In the genomic region with DNA sequence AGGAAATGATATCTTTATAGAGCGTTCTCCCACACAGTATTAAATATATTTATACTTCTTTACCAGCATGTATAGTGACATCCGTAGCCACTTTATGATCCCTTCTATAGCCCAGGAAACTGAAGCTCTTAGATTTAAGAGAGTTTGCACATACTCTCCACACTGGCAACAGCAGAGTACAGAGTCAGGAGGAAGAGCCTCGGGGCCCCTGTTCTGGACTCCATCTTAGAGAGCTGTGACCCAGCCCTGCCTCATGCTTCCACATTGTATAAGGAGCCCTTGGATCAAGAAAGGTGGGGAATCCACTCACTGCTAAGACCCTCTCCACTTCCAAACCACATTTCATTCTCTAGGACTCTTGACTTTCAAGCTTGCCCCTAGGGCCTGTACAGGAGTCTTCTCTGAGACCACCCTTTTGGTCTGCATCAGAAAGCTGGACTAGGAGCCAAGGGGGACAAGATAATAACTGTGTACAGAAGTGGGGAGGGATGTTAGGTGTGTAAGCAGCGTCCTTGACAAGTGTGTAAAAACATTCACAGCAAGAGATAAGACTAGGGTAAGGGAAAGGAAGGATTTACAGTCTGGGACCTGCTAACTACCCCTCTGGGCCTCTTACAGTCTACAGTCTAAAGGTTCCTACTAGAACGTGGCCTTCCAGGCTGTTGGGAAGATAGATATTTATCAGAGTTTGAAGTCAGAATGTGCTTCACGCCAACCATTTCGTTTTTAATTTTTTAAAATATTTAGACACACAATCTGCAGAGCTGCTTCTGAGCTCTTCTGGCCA, we compare ENCODE assay signal across 11 mouse cellular contexts.
DNase-seq lines count a peak whose midpoint lies in the region; ATAC-seq and TF ChIP-seq lines count a peak whose summit lies in the region.
"Had no signal": no experiment of that assay in that cellular context is flagged by ENCODE, and none has a peak within 500 bp of the region (broad histone marks: within the 10 kb centered on the region; RNA-seq: fewer than 3 reads in every experiment).

No protein-coding gene starts in this region.

- H3K36me3 ChIP-seq in forebrain, embryonic 13.5 days (ENCODE audit: poor library complexity, severe bottlenecking): no peaks in the 10 kb centered on the region
- no peaks in the 10 kb centered on the region for H3K36me3 ChIP-seq in hindbrain, embryonic 15.5 days
- no peaks in the 10 kb centered on the region for H3K36me3 ChIP-seq in midbrain, embryonic 13.5 days

- no peaks in the 10 kb centered on the region for H3K27me3 ChIP-seq in forebrain, embryonic 13.5 days
- H3K27me3 ChIP-seq in hindbrain, embryonic 15.5 days: no peaks in the 10 kb centered on the region
- no peaks in the 10 kb centered on the region for H3K27me3 ChIP-seq in midbrain, embryonic 13.5 days

- no peak for ATAC-seq in forebrain, embryonic 13.5 days
- ATAC-seq in hindbrain, embryonic 15.5 days (ENCODE audit: low FRiP score, low read depth): no peak
- no peak for ATAC-seq in midbrain, embryonic 13.5 days

- no peak overlapping the region for H3K4me3 ChIP-seq in cortical plate, adult 2 months (ENCODE audit: insufficient read depth, low read length)
- no peak overlapping the region for H3K4me3 ChIP-seq in forebrain, embryonic 13.5 days
- no peak overlapping the region for H3K4me3 ChIP-seq in hindbrain, embryonic 15.5 days
- H3K4me3 ChIP-seq in midbrain, embryonic 13.5 days (replicated peaks): no peak overlapping the region
- H3K4me3 ChIP-seq: heart, adult 2 months had no signal

- H3K27ac ChIP-seq in cortical plate, adult 2 months (ENCODE audit: insufficient read depth, low read length): peak overlapping the region; percentile 65; the same call in 1 of the 2 replicates
- H3K27ac ChIP-seq in forebrain, embryonic 13.5 days: peak overlapping the region; percentile 92
- peak overlapping the region; percentile 97 for H3K27ac ChIP-seq in hindbrain, embryonic 15.5 days (replicated peaks)
- peak overlapping the region; percentile 98 for H3K27ac ChIP-seq in midbrain, embryonic 13.5 days
- H3K27ac ChIP-seq: heart, adult 2 months had no signal

- H3K4me2 ChIP-seq in forebrain, embryonic 13.5 days: no peak overlapping the region
- no peak overlapping the region for H3K4me2 ChIP-seq in hindbrain, embryonic 15.5 days
- H3K4me2 ChIP-seq in midbrain, embryonic 13.5 days (replicated peaks): 0 out of 2 replicates have a peak overlapping the region, but pooled peaks have one; percentile 58

- no peak for DNase-seq in thymus, postnatal 36 days
- DNase-seq in urinary bladder, postnatal 4 days (ENCODE audit: low spot score in 2 of 2): no peak
- no peak for DNase-seq in thymus, postnatal 14 days
- no peak for DNase-seq in kidney, postnatal 4 days
- DNase-seq: heart, adult 2 months; heart, postnatal 10 days; kidney, adult 2 months had no signal

- no peak for TF ChIP-seq CTCF in cortical plate, adult 2 months (IDR thresholded peaks at IDR 0.05; ENCODE audit: extremely low read depth, insufficient read depth, low read length)

- WGBS in forebrain, embryonic 13.5 days: 88% methylated on average over 7 of the region's 7 CpGs
- 74% methylated on average over 7 of the region's 7 CpGs for WGBS in hindbrain, embryonic 15.5 days
- 83% methylated on average over 7 of the region's 7 CpGs for WGBS in midbrain, embryonic 13.5 days

- no peaks in the 10 kb centered on the region for H3K9me3 ChIP-seq in forebrain, embryonic 13.5 days (replicated peaks)
- H3K9me3 ChIP-seq in hindbrain, embryonic 15.5 days: no peaks in the 10 kb centered on the region
- no peaks in the 10 kb centered on the region for H3K9me3 ChIP-seq in midbrain, embryonic 13.5 days

- H3K9ac ChIP-seq in forebrain, embryonic 13.5 days: no peak overlapping the region
- H3K9ac ChIP-seq in hindbrain, embryonic 15.5 days: no peak overlapping the region
- H3K9ac ChIP-seq in midbrain, embryonic 13.5 days (replicated peaks): no peak overlapping the region

- H3K4me1 ChIP-seq in cortical plate, adult 2 months (ENCODE audit: control insufficient read depth, insufficient read depth, low read length): peaks cover 2% of the 10 kb centered on the region; the same call in 1 of the 2 replicates
- peaks cover 38% of the 10 kb centered on the region for H3K4me1 ChIP-seq in forebrain, embryonic 13.5 days
- peaks cover 27% of the 10 kb centered on the region for H3K4me1 ChIP-seq in hindbrain, embryonic 15.5 days (replicated peaks)
- peaks cover 47% of the 10 kb centered on the region for H3K4me1 ChIP-seq in midbrain, embryonic 13.5 days (replicated peaks)

- TF ChIP-seq POLR2A in cortical plate, adult 2 months (IDR thresholded peaks at IDR 0.05; ENCODE audit: extremely low read depth, insufficient read depth, low read length): no peak
